Mouse (Mus musculus): ENCODE data around the gene Aamp. TPM values are rescaled to one million over a fixed set of nuclear protein-coding genes. Genes with fewer than 3 reads are reported as not detected.
"Not testable (repeated sequence)": the region's sequence is repeated elsewhere in the genome, so short reads cannot be mapped to it uniquely, and the experiment has no call there.

Gene Aamp
- polyA plus RNA-seq, 1 experiment from 2014 or later: 204 TPM

DNA sequence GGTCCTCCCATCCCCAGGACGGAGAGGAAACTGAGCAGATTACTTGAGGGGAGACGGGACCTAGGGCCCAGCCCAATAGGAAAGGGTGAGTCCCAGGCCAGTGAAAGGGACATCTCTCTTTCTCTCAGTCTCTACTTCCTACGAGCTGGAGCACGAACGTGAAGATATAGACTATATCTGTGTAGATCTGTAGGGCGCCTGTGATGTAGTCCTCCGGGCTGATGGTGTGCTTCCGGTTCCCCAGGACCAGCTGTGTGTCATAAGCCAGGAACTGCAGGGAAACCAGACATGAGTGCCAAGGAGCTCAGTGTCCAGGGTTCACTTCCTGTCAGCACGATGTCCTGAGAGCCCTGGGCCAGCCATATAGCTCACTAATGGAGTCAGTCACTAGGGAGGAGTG, 4.7 kb upstream of the Aamp start:
- no peak for ATAC-seq (ENCODE audit: low read depth)
- Histone ChIP-seq H3K4me1 (ENCODE audit: control insufficient read depth, insufficient read depth, low read length) (peaks cover 9% of the 10 kb centered on the region), H3K9ac (replicated peaks; ENCODE audit: low read depth, low read length) (no peak overlapping the region), H3K27me3 (ENCODE audit: control insufficient read depth, insufficient read depth, low read length) (no peaks in the 10 kb centered on the region), H3K27ac (ENCODE audit: low read depth, low read length) (no peak overlapping the region), H3K4me2 (ENCODE audit: low read depth, low read length) (no peak overlapping the region), H3K4me3 (ENCODE audit: low read depth, low read length) (no peak overlapping the region), H3K36me3 (ENCODE audit: control insufficient read depth, insufficient read depth, low read length) (no peaks in the 10 kb centered on the region), H3K9me3 (ENCODE audit: control insufficient read depth, low read length) (no peaks in the 10 kb centered on the region)
- 93% methylated on average over 9 of the region's 9 CpGs for WGBS

DNA sequence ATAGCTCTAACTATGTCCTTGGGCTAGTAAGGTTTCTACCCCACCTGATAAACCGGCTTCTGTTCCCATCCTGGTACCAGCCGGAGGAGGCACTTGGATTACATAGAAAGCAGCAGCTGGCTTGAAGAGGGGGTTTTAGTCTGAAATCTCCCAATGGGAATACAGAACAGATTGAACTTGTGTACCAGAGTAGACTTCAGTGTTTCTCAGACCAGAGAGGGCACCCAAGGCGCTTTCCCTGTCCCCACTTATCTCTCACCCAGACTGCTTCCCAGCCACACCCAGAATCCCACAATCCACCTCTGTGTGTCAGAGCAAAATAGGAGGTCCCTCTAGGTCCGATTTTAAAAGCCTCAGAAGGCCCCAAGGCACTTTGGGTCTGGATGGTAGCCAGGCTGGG, 3.8 kb upstream of the Aamp start:
- Histone ChIP-seq H3K36me3 (ENCODE audit: control insufficient read depth, insufficient read depth, low read length) (no peaks in the 10 kb centered on the region), H3K27me3 (ENCODE audit: control insufficient read depth, insufficient read depth, low read length) (no peaks in the 10 kb centered on the region), H3K4me3 (ENCODE audit: low read depth, low read length) (no peak overlapping the region), H3K27ac (ENCODE audit: low read depth, low read length) (no peak overlapping the region), H3K4me1 (ENCODE audit: control insufficient read depth, insufficient read depth, low read length) (peaks cover 13% of the 10 kb centered on the region), H3K9me3 (ENCODE audit: control insufficient read depth, low read length) (no peaks in the 10 kb centered on the region), H3K9ac (replicated peaks; ENCODE audit: low read depth, low read length) (no peak overlapping the region), H3K4me2 (ENCODE audit: low read depth, low read length) (no peak overlapping the region)
- WGBS: 73% methylated on average over 4 of the region's 4 CpGs
- no peak for ATAC-seq (ENCODE audit: low read depth)

DNA sequence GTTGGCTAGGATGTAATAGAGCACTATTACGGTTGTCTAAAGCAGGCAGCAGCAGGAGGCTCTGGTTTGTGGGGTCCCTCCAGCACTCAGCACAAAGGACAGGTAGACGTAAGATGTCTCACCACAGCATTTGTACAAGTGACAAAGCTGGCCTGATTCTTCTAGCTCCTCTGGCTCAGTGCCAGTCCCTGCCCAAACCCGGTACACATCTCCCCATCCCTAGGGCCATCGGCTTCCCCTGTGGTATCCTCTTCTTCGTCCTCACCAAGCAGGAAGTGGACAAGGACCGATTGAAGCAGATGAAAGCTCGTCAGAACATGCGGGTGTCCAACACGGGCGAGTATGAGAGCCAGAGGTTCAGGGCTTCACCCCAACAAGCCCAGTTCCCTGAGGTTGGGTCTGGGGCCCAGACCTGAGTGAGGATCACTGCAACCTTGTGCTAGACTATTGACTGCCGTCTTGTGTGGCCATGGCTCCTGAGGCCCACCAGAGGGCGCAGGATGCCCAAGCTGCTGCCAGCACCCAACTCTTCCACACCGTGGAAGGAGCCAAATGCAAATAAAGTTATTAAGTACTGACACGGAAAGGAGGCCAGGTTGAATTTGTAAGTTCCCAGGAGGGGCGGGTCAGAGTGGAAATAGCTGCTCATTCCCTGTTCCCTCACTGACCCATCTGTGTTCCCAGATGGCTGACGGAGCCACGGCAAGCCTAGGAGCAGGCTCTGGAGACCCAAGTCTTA, 2.5 kb upstream of the Aamp start:
- not testable (repeated sequence) for H3K4me2 ChIP-seq (ENCODE audit: low read depth, low read length); H3K27ac ChIP-seq (ENCODE audit: low read depth, low read length); H3K9me3 ChIP-seq (ENCODE audit: control insufficient read depth, low read length); H3K9ac ChIP-seq (replicated peaks; ENCODE audit: low read depth, low read length); ATAC-seq (ENCODE audit: low read depth); H3K36me3 ChIP-seq (ENCODE audit: control insufficient read depth, insufficient read depth, low read length); H3K27me3 ChIP-seq (ENCODE audit: control insufficient read depth, insufficient read depth, low read length); H3K4me3 ChIP-seq (ENCODE audit: low read depth, low read length)
- WGBS: 60% methylated on average over 15 of the region's 17 CpGs
- peaks cover 13% of the 10 kb centered on the region for H3K4me1 ChIP-seq (ENCODE audit: control insufficient read depth, insufficient read depth, low read length)

DNA sequence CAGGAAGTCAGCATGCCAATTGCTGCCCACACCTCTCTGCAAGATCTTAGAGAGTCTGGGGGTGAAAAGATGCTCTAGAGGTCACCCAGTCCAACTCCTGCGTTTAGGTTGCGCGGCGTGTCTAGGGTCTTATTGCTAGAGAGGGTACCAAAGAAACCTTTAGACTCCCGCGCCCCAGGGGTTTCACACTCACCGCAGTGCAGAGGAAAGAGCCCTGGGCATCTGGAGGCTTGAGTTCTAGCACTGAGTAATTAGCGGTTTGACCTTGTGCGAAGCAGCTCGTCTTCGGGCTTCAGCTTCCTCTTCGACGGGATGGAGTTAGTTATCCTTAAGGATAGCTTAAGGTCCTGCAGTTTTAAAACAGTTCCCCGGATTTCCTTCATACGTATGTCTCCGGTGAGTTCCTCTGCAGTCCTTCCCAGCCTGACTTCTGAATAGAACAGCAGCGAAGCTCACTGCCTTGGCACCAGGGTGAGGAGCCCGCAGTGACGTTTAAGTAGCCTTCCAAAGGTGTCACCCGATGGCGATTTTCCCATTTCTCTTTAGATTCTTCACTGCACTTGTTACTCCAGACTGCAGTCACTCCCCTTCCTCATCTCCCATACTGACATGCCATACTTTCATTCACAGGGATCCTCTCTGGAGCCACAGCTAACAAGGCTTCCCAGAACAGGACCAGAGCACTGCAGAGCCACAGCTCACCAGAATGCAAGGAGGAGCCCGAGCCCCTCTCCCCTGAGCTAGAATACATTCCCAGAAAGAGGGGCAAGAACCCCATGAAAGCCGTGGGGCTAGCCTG, 873 bp upstream of the Aamp start:
- Histone ChIP-seq H3K4me2 (ENCODE audit: low read depth, low read length) (peak overlapping the region; percentile 81), H3K36me3 (ENCODE audit: control insufficient read depth, insufficient read depth, low read length) (peaks cover 19% of the 10 kb centered on the region), H3K4me1 (ENCODE audit: control insufficient read depth, insufficient read depth, low read length) (peaks cover 13% of the 10 kb centered on the region), H3K4me3 (ENCODE audit: low read depth, low read length) (peak overlapping the region; percentile 70), H3K27ac (ENCODE audit: low read depth, low read length) (peak overlapping the region; percentile 44), H3K9ac (replicated peaks; ENCODE audit: low read depth, low read length) (peak overlapping the region; percentile 56), H3K27me3 (ENCODE audit: control insufficient read depth, insufficient read depth, low read length) (no peaks in the 10 kb centered on the region), H3K9me3 (ENCODE audit: control insufficient read depth, low read length) (no peaks in the 10 kb centered on the region)
- peak; percentile 10; the same call in 1 of the 2 replicates for ATAC-seq (ENCODE audit: low read depth)
- 4% methylated on average over 23 of the region's 23 CpGs for WGBS

DNA sequence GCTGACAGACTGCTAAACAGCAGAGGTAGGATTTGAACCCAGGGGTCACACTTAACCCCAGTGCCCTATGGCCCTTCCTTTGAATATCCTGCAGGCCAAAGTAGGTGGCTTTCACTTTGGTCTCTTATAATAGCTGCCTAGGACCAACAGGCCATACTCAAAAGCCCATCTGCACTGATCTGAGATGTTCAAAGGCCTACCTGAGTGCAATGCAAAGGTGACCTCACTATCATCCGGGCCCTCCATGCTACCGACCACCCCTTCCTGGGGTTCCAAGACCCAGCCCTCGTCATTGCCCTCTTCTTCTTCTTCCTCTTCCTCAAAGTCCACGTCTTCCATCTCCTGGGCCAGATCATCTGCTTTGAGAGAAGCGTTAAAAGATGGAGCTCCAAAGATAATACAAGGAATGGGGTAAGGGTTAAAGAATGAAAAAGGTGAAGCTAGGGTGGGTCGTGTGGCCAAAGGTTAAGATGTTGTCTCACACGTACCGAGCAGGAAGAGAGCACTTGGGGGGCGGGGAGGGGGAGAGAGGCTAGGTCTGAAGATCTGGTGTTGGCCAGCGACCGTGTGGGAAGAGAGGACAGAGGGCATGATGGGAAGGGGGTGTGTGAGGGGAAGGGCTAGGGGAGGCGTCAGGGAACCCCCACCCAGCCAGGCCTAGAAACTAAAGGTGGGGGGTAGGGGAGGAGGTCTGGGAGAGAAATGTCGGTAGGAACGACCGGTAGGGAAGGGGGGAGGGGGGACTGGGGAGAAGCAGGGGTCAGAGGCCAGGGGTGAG, 663 bp downstream of the Aamp start:
- 13% methylated on average over 15 of the region's 15 CpGs for WGBS
- peak overlapping the region; percentile 84 for H3K4me2 ChIP-seq (ENCODE audit: low read depth, low read length)
- peaks cover 28% of the 10 kb centered on the region for H3K36me3 ChIP-seq (ENCODE audit: control insufficient read depth, insufficient read depth, low read length)

DNA sequence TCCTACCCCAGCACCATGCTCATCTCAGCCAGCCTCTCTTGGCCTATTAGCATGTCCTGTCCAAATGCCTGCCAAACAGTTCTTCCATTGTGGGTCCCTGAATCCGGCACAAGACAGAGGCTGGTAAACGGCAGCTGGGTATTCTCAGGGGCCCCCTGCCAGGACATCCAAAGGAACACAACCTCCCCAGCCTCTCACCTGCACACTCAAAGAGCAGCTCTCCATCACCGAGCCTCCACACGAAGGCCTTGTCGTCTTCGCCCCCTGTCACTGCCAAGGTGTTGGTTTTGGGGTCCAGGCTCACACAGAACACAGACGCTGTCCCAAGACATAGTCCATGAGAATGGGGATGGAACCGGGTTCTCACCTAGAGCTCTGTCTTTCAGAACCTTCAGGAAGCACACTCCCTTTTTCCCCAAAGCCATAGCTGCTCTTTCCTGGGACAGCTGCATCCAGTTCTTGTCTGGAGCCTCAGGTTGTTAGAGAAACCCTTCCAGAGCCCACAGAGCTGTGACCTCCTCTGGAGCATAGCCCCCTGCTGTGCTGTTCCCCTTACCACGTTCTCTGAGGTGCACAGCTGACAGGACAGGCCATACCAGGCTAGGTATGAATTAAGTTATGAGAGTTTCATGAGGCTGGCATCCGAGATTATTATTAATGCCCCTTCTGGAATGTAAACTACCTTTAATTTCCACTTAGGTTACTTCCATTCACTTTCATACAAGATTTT, 1.5 kb downstream of the Aamp start:
- no peak overlapping the region for H3K9ac ChIP-seq (replicated peaks; ENCODE audit: low read depth, low read length)
- 87% methylated on average over 10 of the region's 10 CpGs for WGBS
- H3K4me3 ChIP-seq (ENCODE audit: low read depth, low read length): peak overlapping the region; percentile 70; the same call in 1 of the 2 replicates
- peaks cover 10% of the 10 kb centered on the region for H3K4me1 ChIP-seq (ENCODE audit: control insufficient read depth, insufficient read depth, low read length)
- no peak for ATAC-seq (ENCODE audit: low read depth)
- peak overlapping the region; percentile 84; the same call in 1 of the 2 replicates for H3K4me2 ChIP-seq (ENCODE audit: low read depth, low read length)
- no peak overlapping the region for H3K27ac ChIP-seq (ENCODE audit: low read depth, low read length)
- H3K36me3 ChIP-seq (ENCODE audit: control insufficient read depth, insufficient read depth, low read length): peaks cover 32% of the 10 kb centered on the region
- no peaks in the 10 kb centered on the region for H3K27me3 ChIP-seq (ENCODE audit: control insufficient read depth, insufficient read depth, low read length)
- no peaks in the 10 kb centered on the region for H3K9me3 ChIP-seq (ENCODE audit: control insufficient read depth, low read length)

More for the DNA sequence above, 663 bp downstream of the Aamp start:
- Histone ChIP-seq H3K4me1 (ENCODE audit: control insufficient read depth, insufficient read depth, low read length) (peaks cover 10% of the 10 kb centered on the region), H3K4me3 (ENCODE audit: low read depth, low read length) (peak overlapping the region; percentile 70), H3K9ac (replicated peaks; ENCODE audit: low read depth, low read length) (peak overlapping the region; percentile 77), H3K27me3 (ENCODE audit: control insufficient read depth, insufficient read depth, low read length) (no peaks in the 10 kb centered on the region), H3K27ac (ENCODE audit: low read depth, low read length) (peak overlapping the region; percentile 68), H3K9me3 (ENCODE audit: control insufficient read depth, low read length) (no peaks in the 10 kb centered on the region)
- ATAC-seq (ENCODE audit: low read depth): peak; percentile 62

DNA sequence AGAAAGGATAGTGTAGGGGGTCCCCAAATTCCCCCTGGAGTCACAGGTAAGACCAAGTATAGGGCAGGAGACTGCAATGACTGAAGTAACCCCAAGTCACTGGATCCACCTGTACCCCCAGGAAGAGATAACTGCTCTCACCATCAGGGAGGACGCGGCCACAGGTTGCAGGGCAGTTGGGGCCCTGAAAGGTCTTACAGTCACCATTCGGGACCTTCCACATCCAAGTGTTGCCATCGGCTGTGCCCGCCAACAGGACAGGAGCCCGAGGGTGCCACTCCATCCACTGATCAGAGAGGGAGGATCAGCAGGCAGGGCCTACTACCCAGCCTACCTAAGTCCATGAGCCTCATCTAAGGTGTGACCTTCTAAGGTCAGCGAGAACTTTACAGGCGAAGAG, 2.7 kb downstream of the Aamp start:
- Histone ChIP-seq H3K9ac (replicated peaks; ENCODE audit: low read depth, low read length) (no peak overlapping the region), H3K9me3 (ENCODE audit: control insufficient read depth, low read length) (no peaks in the 10 kb centered on the region), H3K4me1 (ENCODE audit: control insufficient read depth, insufficient read depth, low read length) (peaks cover 10% of the 10 kb centered on the region), H3K36me3 (ENCODE audit: control insufficient read depth, insufficient read depth, low read length) (peaks cover 32% of the 10 kb centered on the region), H3K4me3 (ENCODE audit: low read depth, low read length) (no peak overlapping the region), H3K27ac (ENCODE audit: low read depth, low read length) (no peak overlapping the region), H3K27me3 (ENCODE audit: control insufficient read depth, insufficient read depth, low read length) (no peaks in the 10 kb centered on the region), H3K4me2 (ENCODE audit: low read depth, low read length) (no peak overlapping the region)
- no peak for ATAC-seq (ENCODE audit: low read depth)
- WGBS: 96% methylated on average over 8 of the region's 8 CpGs

DNA sequence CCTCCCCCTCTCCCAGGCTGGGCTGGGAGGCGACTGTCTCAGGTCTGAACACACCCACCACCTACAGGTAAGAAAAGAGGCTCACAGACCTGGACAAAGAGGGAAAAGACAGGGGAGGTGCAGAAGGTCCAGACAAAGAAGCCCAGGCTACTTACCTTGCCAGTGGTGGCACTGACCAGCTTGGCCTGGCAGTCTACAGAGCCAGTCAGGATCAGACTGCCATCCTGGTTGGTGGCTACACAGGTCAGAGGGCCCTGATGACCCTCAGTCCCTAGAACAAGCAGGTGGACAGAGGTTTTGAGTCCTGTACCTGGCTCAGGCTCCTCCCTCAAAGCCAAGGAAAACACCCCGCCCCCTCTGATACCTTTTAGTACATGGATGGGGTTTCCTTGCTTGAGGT, 3.2 kb downstream of the Aamp start:
- Histone ChIP-seq H3K9ac (replicated peaks; ENCODE audit: low read depth, low read length) (no peak overlapping the region), H3K36me3 (ENCODE audit: control insufficient read depth, insufficient read depth, low read length) (peaks cover 32% of the 10 kb centered on the region), H3K27me3 (ENCODE audit: control insufficient read depth, insufficient read depth, low read length) (no peaks in the 10 kb centered on the region), H3K27ac (ENCODE audit: low read depth, low read length) (no peak overlapping the region), H3K4me2 (ENCODE audit: low read depth, low read length) (no peak overlapping the region), H3K4me1 (ENCODE audit: control insufficient read depth, insufficient read depth, low read length) (peaks cover 10% of the 10 kb centered on the region), H3K9me3 (ENCODE audit: control insufficient read depth, low read length) (no peaks in the 10 kb centered on the region), H3K4me3 (ENCODE audit: low read depth, low read length) (no peak overlapping the region)
- 100% methylated on average over 2 of the region's 2 CpGs for WGBS
- no peak for ATAC-seq (ENCODE audit: low read depth)

Data from neural tube, embryonic 14.5 days (tissue).